Mouse (Mus musculus) cortical plate, adult 2 months (tissue): ENCODE data around the gene Agfg1. TPM values are rescaled to one million over a fixed set of nuclear protein-coding genes. Genes with fewer than 3 reads are reported as not detected.

Experiments used
- H3K27ac ChIP-seq: fragments of 200-500 bp; 2 replicates; pipeline ENCODE4 v1.5.1; 2012; ENCODE audit warnings: low read length, control low read depth, inconsistent platforms; ENCODE audit not compliant: insufficient read depth
- H3K4me1 ChIP-seq: fragments of 200-500 bp; 2 replicates; pipeline ENCODE4 v1.6.1; 2011; ENCODE audit warnings: low read length; ENCODE audit not compliant: control insufficient read depth, insufficient read depth
- H3K4me3 ChIP-seq: fragments of 200-500 bp; 2 replicates; pipeline ENCODE4 v1.5.1; 2011; ENCODE audit warnings: mild to moderate bottlenecking, low read length, control low read depth; ENCODE audit not compliant: insufficient read depth
- CTCF ChIP-seq: fragments of 200-500 bp; IDR thresholded peaks from 2 replicates; pipeline ENCODE4 v1.5.1; 2011; ENCODE audit warnings: mild to moderate bottlenecking, control low read depth, low read length; ENCODE audit not compliant: insufficient read depth; ENCODE audit errors: extremely low read depth
- POLR2A ChIP-seq: fragments of 200-500 bp; IDR thresholded peaks from 2 replicates; pipeline ENCODE4 v1.6.1; 2011; ENCODE audit warnings: mild to moderate bottlenecking, low read length, control low read depth; ENCODE audit not compliant: insufficient read depth; ENCODE audit errors: extremely low read depth
- polyA plus RNA-seq: library from polyadenylated mRNA; depleted of rRNA; stranded (reverse); fragments of >200 nt; gene quantifications from 2 replicates; pipeline ENCODE4 v1.2.3, GENCODE M21; 2012; rRNA removed

Gene Agfg1
- polyA plus RNA-seq, 1 experiment: 39.5 TPM

GRCm38 (mm10) chr1:82948601-82949000 lies 109.3 kb downstream of the Agfg1 start:
- no peaks in the 10 kb centered on the region for H3K4me1 ChIP-seq
- TF ChIP-seq CTCF (no peak), POLR2A (no peak)
- no peak overlapping the region for H3K27ac ChIP-seq
- H3K4me3 ChIP-seq: no peak overlapping the region

Other genes with a start within 250 kb of the Agfg1 start
- 365 and 371 TPM in 2 replicates for gene Mff, start 114.6 kb upstream of the Agfg1 start, polyA plus RNA-seq
- not detected in 2 replicates for gene Tm4sf20, start 71.0 kb upstream of the Agfg1 start, polyA plus RNA-seq
- gene Gm47791, start 68.2 kb upstream of the Agfg1 start, polyA plus RNA-seq: not detected in 2 replicates
- 2.1 and 2.2 TPM in 2 replicates for gene A030005L19Rik, start 73.8 kb downstream of the Agfg1 start, polyA plus RNA-seq
- 0.19 TPM in 1 of 2 replicates, not detected in the other for gene A030014E15Rik, start 85.4 kb downstream of the Agfg1 start, polyA plus RNA-seq
- gene Gm6217, start 91.9 kb downstream of the Agfg1 start, polyA plus RNA-seq: not detected in 2 replicates
- not detected in 2 replicates for gene A030003K21Rik, start 103.9 kb downstream of the Agfg1 start, polyA plus RNA-seq
- gene Gm7544, start 116.5 kb downstream of the Agfg1 start, polyA plus RNA-seq: not detected in 2 replicates
- gene Gm47955, start 120.8 kb downstream of the Agfg1 start, polyA plus RNA-seq: not detected in 2 replicates
- gene Gm47959, start 161.1 kb downstream of the Agfg1 start, polyA plus RNA-seq: not detected in 2 replicates
- gene Slc19a3, start 199.0 kb downstream of the Agfg1 start, polyA plus RNA-seq: 3.9 and 5.2 TPM in 2 replicates
- not detected in 2 replicates for gene Krtap28-10, start 203.0 kb downstream of the Agfg1 start, polyA plus RNA-seq
- gene Gm47969, start 205.4 kb downstream of the Agfg1 start, polyA plus RNA-seq: 0.09 TPM in 1 of 2 replicates, not detected in the other
- not detected in 2 replicates for gene A030005K14Rik, start 219.9 kb downstream of the Agfg1 start, polyA plus RNA-seq
- gene Krtap28-13, start 221.4 kb downstream of the Agfg1 start, polyA plus RNA-seq: 0.30 TPM in 1 of 2 replicates, not detected in the other